Mouse (Mus musculus): Measurements from ENCODE around the gene Slc1a1.
A peak's percentile ranks its signal among the peaks of the same experiment; 100 is the strongest.

The Slc1a1 gene

GRCm38 (mm10) chr19:28834798-28835499 is at the start of gene Slc1a1:
Gene Slc1a1 (plus strand): TSS chr19:28835049.
- DNase-seq (ENCODE audit: low spot score in 2 of 2) = peak in 1 of 2 experiments; percentile 63

- no peak for DNase-seq (ENCODE audit: low spot score in 2 of 2)
Measured at GRCm38 (mm10) chr19:28790196-28790595, 44.7 kb upstream of the Slc1a1 start.

GRCm38 (mm10) chr19:28793307-28793706 is 41.5 kb upstream of the Slc1a1 start:
- no peak for DNase-seq (ENCODE audit: low spot score in 2 of 2)

GRCm38 (mm10) chr19:28796146-28796848 is 38.6 kb upstream of the Slc1a1 start:
- DNase-seq (ENCODE audit: low spot score in 2 of 2) = no peak

GRCm38 (mm10) chr19:28796966-28797365 is 37.9 kb upstream of the Slc1a1 start:
- no peak for DNase-seq (ENCODE audit: low spot score in 2 of 2)

GRCm38 (mm10) chr19:28797611-28798010 is 37.2 kb upstream of the Slc1a1 start:
- DNase-seq (ENCODE audit: low spot score in 2 of 2) = no peak

GRCm38 (mm10) chr19:28800448-28800847 is 34.4 kb upstream of the Slc1a1 start:
- no peak for DNase-seq (ENCODE audit: low spot score in 2 of 2)

- no peak for DNase-seq (ENCODE audit: low spot score in 2 of 2)
Measured at GRCm38 (mm10) chr19:28806276-28806675, 28.6 kb upstream of the Slc1a1 start.

GRCm38 (mm10) chr19:28806821-28807496 is 27.9 kb upstream of the Slc1a1 start:
- no peak for DNase-seq (ENCODE audit: low spot score in 2 of 2)

GRCm38 (mm10) chr19:28807497-28807871 is 27.4 kb upstream of the Slc1a1 start:
- no peak for DNase-seq (ENCODE audit: low spot score in 2 of 2)

- DNase-seq (ENCODE audit: low spot score in 2 of 2) = no peak
Measured at GRCm38 (mm10) chr19:28818286-28818685, 16.6 kb upstream of the Slc1a1 start.

GRCm38 (mm10) chr19:28827697-28828328 is 7.0 kb upstream of the Slc1a1 start:
- DNase-seq (ENCODE audit: low spot score in 2 of 2) = no peak

GRCm38 (mm10) chr19:28831324-28831723 is 3.5 kb upstream of the Slc1a1 start:
- no peak for DNase-seq (ENCODE audit: low spot score in 2 of 2)

GRCm38 (mm10) chr19:28832605-28833004 is 2.2 kb upstream of the Slc1a1 start:
- no peak for DNase-seq (ENCODE audit: low spot score in 2 of 2)

GRCm38 (mm10) chr19:28834388-28834787 is 461 bp upstream of the Slc1a1 start:
- DNase-seq (ENCODE audit: low spot score in 2 of 2) = no peak

- no peak for DNase-seq (ENCODE audit: low spot score in 2 of 2)
Measured at GRCm38 (mm10) chr19:28835500-28835864, 633 bp downstream of the Slc1a1 start.

GRCm38 (mm10) chr19:28836116-28836515 is 1.3 kb downstream of the Slc1a1 start:
- no peak for DNase-seq (ENCODE audit: low spot score in 2 of 2)

- DNase-seq (ENCODE audit: low spot score in 2 of 2) = no peak
Measured at GRCm38 (mm10) chr19:28836651-28837410, 2.0 kb downstream of the Slc1a1 start.

GRCm38 (mm10) chr19:28838796-28839195 is 3.9 kb downstream of the Slc1a1 start:
- DNase-seq (ENCODE audit: low spot score in 2 of 2) = no peak

- no peak for DNase-seq (ENCODE audit: low spot score in 2 of 2)
Measured at GRCm38 (mm10) chr19:28844946-28845710, 10.3 kb downstream of the Slc1a1 start.

GRCm38 (mm10) chr19:28850510-28850909 is 15.7 kb downstream of the Slc1a1 start:
- DNase-seq (ENCODE audit: low spot score in 2 of 2) = no peak
